Mouse (Mus musculus) embryonic fibroblast, embryonic 13.5 days (primary cell): ENCODE results near the gene Hip1. TPM values are rescaled to one million over a fixed set of nuclear protein-coding genes. Genes with fewer than 3 reads are reported as not detected.

Source experiments
- H3K27ac ChIP-seq: 2 replicates; pipeline ENCODE4 v1.5.1; 2012; ENCODE audit warnings: low read length, control low read depth, inconsistent platforms; ENCODE audit not compliant: insufficient read depth
- H3K4me1 ChIP-seq: 2 replicates; pipeline ENCODE4 v1.6.1; 2011; ENCODE audit warnings: low read length; ENCODE audit not compliant: control insufficient read depth, insufficient read depth
- H3K4me3 ChIP-seq: 2 replicates; pipeline ENCODE4 v1.5.1; 2011; ENCODE audit warnings: mild to moderate bottlenecking, control low read depth, low read length; ENCODE audit not compliant: insufficient read depth
- CTCF ChIP-seq: IDR thresholded peaks from 2 replicates; pipeline ENCODE4 v1.5.1; 2011; ENCODE audit warnings: mild to moderate bottlenecking, control low read depth, low read length, moderate library complexity, borderline replicate concordance; ENCODE audit not compliant: insufficient read depth
- POLR2A ChIP-seq: IDR thresholded peaks from 2 replicates; pipeline ENCODE4 v1.6.1; 2011; ENCODE audit warnings: low read depth, mild to moderate bottlenecking, control low read depth, low read length, moderate library complexity
- polyA plus RNA-seq: library from polyadenylated mRNA; stranded (reverse); fragments of >200 nt; gene quantifications from 2 replicates; pipeline ENCODE4 v1.2.4, GENCODE M21; 2011; ENCODE audit warnings: low read depth; ENCODE audit not compliant: missing spikeins, insufficient read length

Gene Hip1
- polyA plus RNA-seq, 1 experiment, result 44.2 TPM

- Histone ChIP-seq H3K27ac (no peak overlapping the region), H3K4me3 (no peak overlapping the region), H3K4me1 (no peaks in the 10 kb centered on the region)
- TF ChIP-seq CTCF, result no peak
- TF ChIP-seq POLR2A, result no peak
These were observed 65.9 kb downstream of the Hip1 start for GRCm38 (mm10) chr5:135478877-135479600.

- H3K4me3 ChIP-seq, result no peak overlapping the region
- H3K4me1 ChIP-seq, result no peaks in the 10 kb centered on the region
- no peak overlapping the region for H3K27ac ChIP-seq
- no peak for TF ChIP-seq CTCF
- no peak for TF ChIP-seq POLR2A
These were observed 68.7 kb downstream of the Hip1 start for GRCm38 (mm10) chr5:135476199-135476598.

DNA sequence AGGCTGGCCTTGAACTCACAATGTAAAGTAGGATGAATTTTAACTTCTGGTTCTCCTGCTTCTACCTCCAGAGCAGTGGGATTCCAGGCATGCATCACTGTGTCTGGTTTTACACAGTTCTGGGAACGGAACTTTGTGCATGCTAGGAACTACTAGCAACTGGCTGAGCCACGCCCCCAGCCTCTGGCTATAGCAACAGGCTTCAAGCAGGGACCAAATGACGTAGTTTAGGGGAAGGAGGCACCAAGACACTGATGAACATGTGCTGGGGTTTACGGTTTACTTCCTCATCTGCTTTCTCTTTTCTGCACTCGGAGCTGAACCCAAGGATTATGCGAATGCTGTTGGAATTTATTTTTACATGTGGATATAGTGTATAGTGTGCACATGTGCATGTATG is 72.5 kb downstream of the Hip1 start:
- no peaks in the 10 kb centered on the region for H3K4me1 ChIP-seq

DNA sequence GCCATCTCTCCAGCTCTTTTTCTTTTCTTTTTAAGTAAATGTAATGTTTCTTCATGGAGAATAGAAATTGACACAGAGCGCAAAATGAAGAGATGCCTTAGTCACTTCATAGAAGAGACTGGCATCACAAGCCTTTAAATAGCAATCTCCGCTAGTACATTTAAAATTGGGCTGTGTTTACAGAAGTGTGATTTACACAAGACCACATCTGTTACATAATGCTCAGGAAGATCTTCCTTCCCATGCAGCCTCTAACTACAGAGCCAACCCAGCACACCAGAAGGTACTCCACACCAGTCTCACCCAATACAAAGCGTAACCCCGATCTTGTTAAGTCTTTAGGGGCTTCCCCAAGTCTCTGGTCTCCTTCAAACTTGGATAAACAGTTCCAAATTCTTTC is 73.2 kb downstream of the Hip1 start:
- H3K4me3 ChIP-seq, result no peak overlapping the region
- no peak overlapping the region for H3K27ac ChIP-seq
- TF ChIP-seq POLR2A, result no peak
- TF ChIP-seq CTCF, result no peak
- H3K4me1 ChIP-seq, result no peaks in the 10 kb centered on the region

More for the DNA sequence above, 72.5 kb downstream of the Hip1 start:
- TF ChIP-seq CTCF (no peak), POLR2A (no peak)
- Histone ChIP-seq H3K4me3 (no peak overlapping the region), H3K27ac (no peak overlapping the region)

DNA sequence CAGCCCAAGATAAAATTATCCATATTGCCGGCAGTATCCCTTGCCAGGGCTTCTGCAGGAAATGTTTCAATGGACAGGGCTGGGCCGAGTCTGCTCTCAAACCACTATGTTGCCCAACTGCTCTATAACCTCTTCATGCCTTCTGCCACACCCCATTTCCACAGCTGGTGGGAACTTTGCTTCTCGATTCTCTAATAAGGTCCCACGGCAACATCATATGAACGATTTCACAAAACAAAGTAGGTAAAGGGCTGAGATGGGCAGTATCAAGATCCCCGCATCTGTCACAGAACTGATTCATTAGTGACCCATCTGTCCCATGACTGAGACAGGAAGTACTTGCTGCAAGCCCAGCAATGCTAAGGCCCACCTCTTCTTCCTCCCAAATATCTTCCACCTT is 76.6 kb downstream of the Hip1 start:
- no peak for TF ChIP-seq POLR2A
- TF ChIP-seq CTCF, result no peak
- no peak overlapping the region for H3K4me3 ChIP-seq
- H3K4me1 ChIP-seq, result no peaks in the 10 kb centered on the region
- H3K27ac ChIP-seq, result no peak overlapping the region

DNA sequence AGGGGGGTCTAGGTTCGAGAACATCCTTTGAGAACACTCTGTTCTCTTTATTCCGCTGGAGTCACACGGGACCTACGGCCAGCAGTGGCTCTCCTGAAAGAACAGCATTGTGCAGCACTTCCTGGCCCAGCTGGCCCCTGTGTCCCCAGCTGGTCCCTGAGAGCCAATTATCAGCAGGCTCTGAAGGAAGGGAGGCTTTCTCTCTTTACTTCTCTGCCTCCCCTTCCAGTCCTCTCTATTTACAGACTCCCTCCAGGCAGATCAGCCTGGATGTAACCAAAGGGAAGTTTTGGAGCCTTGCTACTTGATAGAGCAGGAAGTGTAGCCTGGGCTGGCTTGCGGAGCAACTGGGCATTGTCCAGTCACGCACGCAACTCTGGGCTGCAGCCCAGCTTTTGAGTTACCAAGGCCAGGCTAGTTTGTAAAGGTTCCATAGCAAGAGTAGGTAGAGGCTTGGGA is 79.1 kb downstream of the Hip1 start:
- no peak for TF ChIP-seq POLR2A
- no peak for TF ChIP-seq CTCF
- Histone ChIP-seq H3K27ac (no peak overlapping the region), H3K4me3 (no peak overlapping the region), H3K4me1 (no peaks in the 10 kb centered on the region)

DNA sequence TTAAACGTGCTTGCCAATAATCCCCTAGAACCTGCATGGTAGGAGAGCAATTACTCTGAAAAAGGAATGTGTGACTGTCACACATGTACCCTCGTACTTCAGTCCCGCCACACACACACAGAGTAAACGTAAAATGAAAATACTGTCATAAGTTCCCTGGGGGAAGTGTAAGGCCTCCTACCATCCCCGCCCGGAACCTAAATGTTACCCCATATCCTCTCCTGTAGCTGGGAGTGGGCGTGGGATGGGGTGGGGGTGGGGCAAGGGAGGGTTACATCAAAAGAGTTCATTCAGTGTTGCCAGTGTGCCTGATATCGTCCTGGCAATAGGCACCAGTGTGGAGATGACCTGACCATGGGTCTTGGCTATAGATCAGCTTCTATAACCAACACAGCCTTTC is 81.5 kb downstream of the Hip1 start:
- TF ChIP-seq POLR2A (no peak), CTCF (no peak)
- Histone ChIP-seq H3K4me3 (no peak overlapping the region), H3K4me1 (no peaks in the 10 kb centered on the region), H3K27ac (no peak overlapping the region)

GRCm38 (mm10) chr5:135460833-135461173 is 84.1 kb downstream of the Hip1 start:
- Histone ChIP-seq H3K27ac (no peak overlapping the region), H3K4me3 (no peak overlapping the region), H3K4me1 (no peaks in the 10 kb centered on the region)
- TF ChIP-seq POLR2A, result no peak
- no peak for TF ChIP-seq CTCF

- H3K4me1 ChIP-seq, result no peaks in the 10 kb centered on the region
- no peak overlapping the region for H3K4me3 ChIP-seq
- TF ChIP-seq CTCF (no peak), POLR2A (no peak)
- H3K27ac ChIP-seq, result no peak overlapping the region
These were observed 84.6 kb downstream of the Hip1 start for GRCm38 (mm10) chr5:135460152-135460832.

DNA sequence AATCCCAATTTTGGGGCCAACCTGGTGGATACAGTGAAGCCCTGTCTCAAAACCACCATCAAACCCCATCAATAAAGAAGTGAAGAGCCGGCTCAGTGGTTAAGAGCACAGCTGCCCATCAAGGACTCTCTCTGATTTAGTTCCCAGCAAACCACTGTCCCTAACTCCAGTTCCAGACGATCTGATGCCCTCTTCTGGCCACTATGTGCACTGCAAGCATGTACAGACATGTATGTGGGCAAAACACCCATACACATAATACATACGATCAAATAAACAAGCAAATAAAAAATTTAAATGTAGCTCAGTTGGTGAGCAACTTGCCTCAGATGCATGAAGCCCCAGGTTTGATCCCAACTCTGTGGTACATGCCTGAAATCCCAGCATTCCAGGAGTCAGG is 85.4 kb downstream of the Hip1 start:
- TF ChIP-seq POLR2A (no peak), CTCF (0 out of 2 replicates have a peak, but pooled peaks have one; percentile 20)
- Histone ChIP-seq H3K27ac (no peak overlapping the region), H3K4me1 (no peaks in the 10 kb centered on the region), H3K4me3 (no peak overlapping the region)
